Mouse (Mus musculus) kidney, embryonic 16.5 days (tissue): ENCODE results near the gene Zfp882. TPM values are rescaled to one million over a fixed set of nuclear protein-coding genes. Genes with fewer than 3 reads are reported as not detected.

ENCODE experiments used
- polyA plus RNA-seq: library from polyadenylated mRNA; unstranded; fragments of >200 nt; fragmentation: Nextera tagmentation; extraction: Ambion mirVana; gene quantifications from 2 replicates; pipeline ENCODE4 v1.2.1, GENCODE M21; 2015

Gene Zfp882
- polyA plus RNA-seq, 1 experiment from 2014 or later, result 6.6 TPM

Other genes starting within 250 kb of the Zfp882 start
- 0.55 and 0.94 TPM in 2 replicates for gene Unc13a, start 236.9 kb upstream of the Zfp882 start, polyA plus RNA-seq
- gene Jak3, start 232.3 kb upstream of the Zfp882 start, polyA plus RNA-seq, result 6.6 and 7.5 TPM in 2 replicates
- 1.3 and 7.7 TPM in 2 replicates for gene Insl3, start 219.4 kb upstream of the Zfp882 start, polyA plus RNA-seq
- 3.3 and 4.2 TPM in 2 replicates for gene B3gnt3, start 206.8 kb upstream of the Zfp882 start, polyA plus RNA-seq
- 8.6 and 8.7 TPM in 2 replicates for gene Fcho1, start 182.9 kb upstream of the Zfp882 start, polyA plus RNA-seq
- gene Zfp709, start 26.6 kb upstream of the Zfp882 start, polyA plus RNA-seq, result 6.4 and 6.5 TPM in 2 replicates
- 25.7 and 29.1 TPM in 2 replicates for gene Zfp617, start within 50 bp of the Zfp882 start, polyA plus RNA-seq
- gene Zfp961, start 42.4 kb downstream of the Zfp882 start, polyA plus RNA-seq, result 26.7 and 30.8 TPM in 2 replicates
- 1.8 and 1.9 TPM in 2 replicates for gene Cyp4f18, start 101.0 kb downstream of the Zfp882 start, polyA plus RNA-seq
- not detected in 2 replicates for gene Olfr372, start 132.6 kb downstream of the Zfp882 start, polyA plus RNA-seq
- 0.04 TPM in 1 of 2 replicates, not detected in the other for gene Olfr373, start 174.6 kb downstream of the Zfp882 start, polyA plus RNA-seq
- not detected in 2 replicates for gene Olfr374, start 198.4 kb downstream of the Zfp882 start, polyA plus RNA-seq
- gene Tpm4, start 226.4 kb downstream of the Zfp882 start, polyA plus RNA-seq, result 828 and 869 TPM in 2 replicates